Mouse (Mus musculus) kidney, adult 2 months (tissue): ENCODE data around the gene Ndufa8.

Experiments
- CTCF ChIP-seq: fragments of 200-500 bp; conservative IDR thresholded peaks from 2 replicates; pipeline ENCODE4 v1.5.1; 2011; ENCODE audit warnings: low read depth, mild to moderate bottlenecking, control low read depth, low read length, moderate library complexity, mixed read lengths; ENCODE audit not compliant: insufficient read depth, insufficient read length
- POLR2A ChIP-seq: fragments of 200-500 bp; IDR thresholded peaks from one replicate; pipeline ENCODE4 v1.6.1; 2011; ENCODE audit warnings: low read depth, low read length, control low read depth

DNA sequence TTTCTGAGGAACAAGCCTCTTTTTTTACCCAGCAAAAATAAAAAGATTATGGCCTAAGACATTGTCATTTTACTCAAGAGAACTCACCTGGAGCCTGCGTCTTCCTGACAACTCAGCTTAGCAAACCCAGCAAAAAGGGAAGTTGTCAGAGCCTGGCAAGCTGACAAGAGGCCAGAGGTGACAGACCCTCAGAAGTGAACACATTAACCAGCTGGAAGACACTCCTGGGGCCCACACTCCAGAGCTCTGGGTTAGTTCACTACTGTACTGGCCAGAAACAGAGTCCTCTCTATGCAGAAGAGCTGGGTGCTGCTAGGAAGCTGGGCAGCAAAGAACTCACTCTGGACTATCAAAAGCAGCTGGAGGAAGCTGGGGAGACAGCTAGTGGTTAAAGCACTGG is 8.3 kb downstream of the Ndufa8 start:
- TF ChIP-seq CTCF (no peak), POLR2A (no peak)
